Mouse (Mus musculus) limb, embryonic 11.5 days (tissue): Measurements from ENCODE around the gene Ppp1r21. TPM values are rescaled to one million over a fixed set of nuclear protein-coding genes. Genes with fewer than 3 reads are reported as not detected.

Experiments
- ATAC-seq: fragments of 200-750 bp; cut with Nextera tagmentation; 2 replicates; pipeline ENCODE4 v1.8.0; 2017; ENCODE audit warnings: low read depth; ENCODE audit not compliant: insufficient number of reproducible peaks, low FRiP score, low TSS enrichment
- DNase-seq: peaks from one replicate; pipeline ENCODE4 v3.0.0-alpha.2; 2015; ENCODE audit warnings: low spot score
- H3K27ac ChIP-seq: fragments of 300-500 bp; sonication (generic); replicated peaks from 2 replicates; pipeline ENCODE4 v1.5.1; 2014; ENCODE audit warnings: low read depth, mild to moderate bottlenecking, low read length
- H3K27me3 ChIP-seq: fragments of 300-500 bp; sonication (generic); 2 replicates; pipeline ENCODE4 v1.6.1; 2014; ENCODE audit warnings: mild to moderate bottlenecking, low read length, mixed read lengths; ENCODE audit not compliant: control insufficient read depth, insufficient read depth
- H3K36me3 ChIP-seq: fragments of 300-500 bp; sonication (generic); 2 replicates; pipeline ENCODE4 v1.6.1; 2014; ENCODE audit warnings: mild to moderate bottlenecking, low read length, moderate library complexity, mixed read lengths; ENCODE audit not compliant: control insufficient read depth, insufficient read depth
- H3K4me1 ChIP-seq: fragments of 300-500 bp; sonication (generic); 2 replicates; pipeline ENCODE4 v1.6.1; 2014; ENCODE audit warnings: low read length, mixed read lengths; ENCODE audit not compliant: control insufficient read depth, insufficient read depth
- H3K4me2 ChIP-seq: fragments of 300-500 bp; sonication (generic); 2 replicates; pipeline ENCODE4 v1.6.1; 2014; ENCODE audit warnings: low read depth, mild to moderate bottlenecking, moderate library complexity; ENCODE audit not compliant: severe bottlenecking
- H3K4me3 ChIP-seq: fragments of 300-500 bp; sonication (generic); 2 replicates; pipeline ENCODE4 v1.5.1; 2014; ENCODE audit warnings: low read depth, low read length
- H3K9ac ChIP-seq: fragments of 300-500 bp; sonication (generic); 2 replicates; pipeline ENCODE4 v1.6.1; 2014; ENCODE audit warnings: mild to moderate bottlenecking, low read length
- H3K9me3 ChIP-seq: fragments of 300-500 bp; sonication (generic); 2 replicates; pipeline ENCODE4 v1.6.1; 2016; ENCODE audit warnings: low read length; ENCODE audit not compliant: control insufficient read depth
- WGBS: fragments of 180-500 bp; shearing (Covaris S2); extraction: QIAGEN DNeasy Blood & Tissue Kit; methylation state at CpG from one replicate; pipeline ENCODE4 v1.1.7; 2014; 5-methylcytosine and 5-hydroxymethylcytosine counted together
- polyA plus RNA-seq: library from polyadenylated mRNA; unstranded; fragments of >200 nt; fragmentation: Nextera tagmentation; extraction: Ambion mirVana; gene quantifications from 2 replicates; pipeline ENCODE4 v1.2.1, GENCODE M21; 2014

Ppp1r21 gene
- polyA plus RNA-seq, 1 experiment from 2014 or later: 22.6 TPM

- Histone ChIP-seq H3K36me3 (no peaks in the 10 kb centered on the region), H3K4me3 (no peak overlapping the region), H3K9ac (no peak overlapping the region), H3K4me2 (no peak overlapping the region), H3K27ac (no peak overlapping the region; the same call in 1 of the 2 replicates), H3K27me3 (no peaks in the 10 kb centered on the region), H3K9me3 (no peaks in the 10 kb centered on the region), H3K4me1 (peaks cover 11% of the 10 kb centered on the region; the same call in 1 of the 2 replicates)
- 68% methylated on average over 7 of the region's 7 CpGs for WGBS
- DNase-seq: no peak
- ATAC-seq: peak; percentile 51; the same call in 1 of the 2 replicates
Measured at GRCm38 (mm10) chr17:88625931-88626330, 96.0 kb downstream of the Ppp1r21 start.

DNA sequence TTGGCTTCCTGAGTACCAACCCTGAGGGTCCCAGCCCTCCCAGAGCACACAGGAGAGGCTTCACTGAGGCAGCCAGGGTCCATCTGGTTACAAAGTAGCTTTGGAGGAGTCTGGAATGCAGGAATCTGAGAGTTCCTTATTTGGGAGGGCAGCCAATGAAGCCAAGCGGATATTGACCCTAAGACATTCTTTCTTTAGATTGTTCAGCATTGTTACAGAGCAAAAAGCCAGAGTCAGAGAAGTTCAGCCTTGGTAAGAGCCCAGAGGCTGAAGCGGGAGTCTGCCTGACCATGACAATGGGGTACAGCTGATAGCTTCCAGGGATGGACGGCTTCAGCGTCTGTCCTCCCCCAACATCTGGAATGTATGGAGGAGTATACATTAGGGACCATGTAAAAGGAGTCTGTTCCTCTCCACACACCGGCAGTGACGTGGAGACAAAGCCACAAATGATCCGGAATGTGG, 96.5 kb downstream of the Ppp1r21 start:
- Histone ChIP-seq H3K36me3 (no peaks in the 10 kb centered on the region), H3K4me1 (peaks cover 11% of the 10 kb centered on the region; the same call in 1 of the 2 replicates), H3K27ac (peak overlapping the region; percentile 80; the same call in 1 of the 2 replicates), H3K9ac (no peak overlapping the region), H3K27me3 (no peaks in the 10 kb centered on the region), H3K4me2 (no peak overlapping the region; the same call in 1 of the 2 replicates), H3K9me3 (no peaks in the 10 kb centered on the region), H3K4me3 (no peak overlapping the region)
- DNase-seq: no peak
- peak; percentile 74; the same call in 1 of the 2 replicates for ATAC-seq
- 67% methylated on average over 7 of the region's 7 CpGs for WGBS

GRCm38 (mm10) chr17:88627150-88627549, 97.2 kb downstream of the Ppp1r21 start:
- Histone ChIP-seq H3K27ac (no peak overlapping the region; the same call in 1 of the 2 replicates), H3K9ac (no peak overlapping the region), H3K4me3 (no peak overlapping the region), H3K9me3 (no peaks in the 10 kb centered on the region), H3K27me3 (no peaks in the 10 kb centered on the region), H3K4me1 (peaks cover 11% of the 10 kb centered on the region; the same call in 1 of the 2 replicates), H3K4me2 (no peak overlapping the region), H3K36me3 (no peaks in the 10 kb centered on the region)
- DNase-seq (no peak), ATAC-seq (no peak)
- 78% methylated on average over 7 of the region's 7 CpGs for WGBS

GRCm38 (mm10) chr17:88628676-88629380, 98.9 kb downstream of the Ppp1r21 start:
- no peak overlapping the region for H3K4me3 ChIP-seq
- H3K27ac ChIP-seq: no peak overlapping the region
- H3K27me3 ChIP-seq: no peaks in the 10 kb centered on the region
- H3K9me3 ChIP-seq: no peaks in the 10 kb centered on the region
- 60% methylated on average over 10 of the region's 10 CpGs for WGBS
- no peaks in the 10 kb centered on the region for H3K36me3 ChIP-seq
- ATAC-seq (no peak), DNase-seq (no peak)
- no peak overlapping the region for H3K9ac ChIP-seq
- H3K4me1 ChIP-seq: peaks cover 11% of the 10 kb centered on the region; the same call in 1 of the 2 replicates
- no peak overlapping the region for H3K4me2 ChIP-seq

- DNase-seq (no peak), ATAC-seq (no peak)
- 45% methylated on average over 4 of the region's 4 CpGs for WGBS
- Histone ChIP-seq H3K4me3 (no peak overlapping the region), H3K9ac (no peak overlapping the region), H3K27me3 (no peaks in the 10 kb centered on the region), H3K9me3 (no peaks in the 10 kb centered on the region), H3K36me3 (no peaks in the 10 kb centered on the region), H3K27ac (no peak overlapping the region), H3K4me1 (peaks cover 11% of the 10 kb centered on the region; the same call in 1 of the 2 replicates), H3K4me2 (no peak overlapping the region)
Measured at GRCm38 (mm10) chr17:88629381-88629759, 99.5 kb downstream of the Ppp1r21 start.

- H3K4me1 ChIP-seq: peaks cover 11% of the 10 kb centered on the region; the same call in 1 of the 2 replicates
- no peak for DNase-seq
- H3K9ac ChIP-seq: no peak overlapping the region
Measured at GRCm38 (mm10) chr17:88629931-88630553, 100.1 kb downstream of the Ppp1r21 start.

GRCm38 (mm10) chr17:88630554-88630948, 100.6 kb downstream of the Ppp1r21 start:
- H3K36me3 ChIP-seq: no peaks in the 10 kb centered on the region
- no peak overlapping the region for H3K4me2 ChIP-seq
- no peak overlapping the region for H3K4me3 ChIP-seq
- H3K4me1 ChIP-seq: peaks cover 11% of the 10 kb centered on the region; the same call in 1 of the 2 replicates
- ATAC-seq: no peak
- H3K27ac ChIP-seq: no peak overlapping the region
- no peak overlapping the region for H3K9ac ChIP-seq
- H3K27me3 ChIP-seq: no peaks in the 10 kb centered on the region
- H3K9me3 ChIP-seq: no peaks in the 10 kb centered on the region
- 90% methylated on average over 3 of the region's 3 CpGs for WGBS
- no peak for DNase-seq

More at GRCm38 (mm10) chr17:88629931-88630553, 100.1 kb downstream of the Ppp1r21 start:
- Histone ChIP-seq H3K27ac (no peak overlapping the region), H3K36me3 (no peaks in the 10 kb centered on the region), H3K9me3 (no peaks in the 10 kb centered on the region), H3K27me3 (no peaks in the 10 kb centered on the region), H3K4me2 (no peak overlapping the region), H3K4me3 (no peak overlapping the region)
- ATAC-seq: no peak
- WGBS: 37% methylated on average over 11 of the region's 11 CpGs

DNA sequence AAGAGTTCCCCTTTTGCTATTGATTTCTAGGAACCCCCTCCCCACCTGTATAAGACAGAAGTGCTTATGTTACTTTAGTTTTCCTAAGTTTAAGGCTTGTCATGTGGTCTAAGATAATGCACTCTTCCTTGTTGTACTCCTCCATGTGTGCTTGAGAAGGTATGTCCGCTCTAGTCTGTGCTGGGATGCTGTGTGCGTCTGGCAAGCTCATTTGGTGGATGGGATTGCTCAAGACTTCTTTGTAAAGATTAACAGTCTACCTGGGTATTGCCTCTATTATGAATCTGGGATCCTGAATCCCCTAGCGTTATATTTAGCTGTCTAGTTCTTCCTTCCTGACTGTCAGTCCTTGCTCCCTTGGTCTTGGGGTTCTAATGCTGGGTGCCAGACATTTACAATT, 102.7 kb downstream of the Ppp1r21 start:
- peaks cover 3% of the 10 kb centered on the region for H3K36me3 ChIP-seq
- H3K9me3 ChIP-seq: no peaks in the 10 kb centered on the region
- DNase-seq (no peak), ATAC-seq (no peak)
- WGBS: 92% methylated on average over 3 of the region's 3 CpGs
- H3K4me3 ChIP-seq: no peak overlapping the region
- no peak overlapping the region for H3K4me2 ChIP-seq
- H3K4me1 ChIP-seq: no peaks in the 10 kb centered on the region; the same call in 1 of the 2 replicates
- no peaks in the 10 kb centered on the region for H3K27me3 ChIP-seq
- H3K9ac ChIP-seq: no peak overlapping the region
- H3K27ac ChIP-seq: no peak overlapping the region
